Mouse (Mus musculus) heart, embryonic 16.5 days (tissue): ENCODE data around the gene Rabggta. TPM values are rescaled to one million over a fixed set of nuclear protein-coding genes. Genes with fewer than 3 reads are reported as not detected.

ENCODE experiments used
- ATAC-seq: fragments of 200-750 bp; cut with Nextera tagmentation; replicated peaks from 2 replicates; pipeline ENCODE4 v1.8.0; 2017; ENCODE audit warnings: moderate number of reproducible peaks; ENCODE audit not compliant: insufficient read depth, low FRiP score; ENCODE audit errors: extremely low read depth
- H3K27ac ChIP-seq: fragments of 300-500 bp; sonication (generic); 2 replicates; pipeline ENCODE4 v1.5.1; 2014; ENCODE audit warnings: mild to moderate bottlenecking, low read length, control low read depth, moderate library complexity
- H3K27me3 ChIP-seq: fragments of 300-500 bp; sonication (generic); 2 replicates; pipeline ENCODE4 v1.6.1; 2014; ENCODE audit warnings: low read length, mixed read lengths; ENCODE audit not compliant: control insufficient read depth, insufficient read depth
- H3K36me3 ChIP-seq: fragments of 300-500 bp; sonication (generic); 2 replicates; pipeline ENCODE4 v1.6.1; 2014; ENCODE audit not compliant: control insufficient read depth, insufficient read depth
- H3K4me1 ChIP-seq: fragments of 300-500 bp; sonication (generic); 2 replicates; pipeline ENCODE4 v1.6.1; 2014; ENCODE audit warnings: low read length, mixed read lengths; ENCODE audit not compliant: control insufficient read depth, insufficient read depth
- H3K4me2 ChIP-seq: fragments of 300-500 bp; sonication (generic); 2 replicates; pipeline ENCODE4 v1.6.1; 2014; ENCODE audit warnings: low read depth, mild to moderate bottlenecking, control low read depth, low read length
- H3K4me3 ChIP-seq: fragments of 300-500 bp; sonication (generic); 2 replicates; pipeline ENCODE4 v1.5.1; 2014; ENCODE audit warnings: mild to moderate bottlenecking, control low read depth, low read length
- H3K9ac ChIP-seq: fragments of 300-500 bp; sonication (generic); 2 replicates; pipeline ENCODE4 v1.6.1; 2014; ENCODE audit warnings: low read length, control low read depth
- H3K9me3 ChIP-seq: fragments of 300-500 bp; sonication (generic); replicated peaks from 2 replicates; pipeline ENCODE4 v1.6.1; 2016; ENCODE audit warnings: low read length; ENCODE audit not compliant: control insufficient read depth
- WGBS: fragments of 180-500 bp; shearing (Covaris S2); extraction: QIAGEN DNeasy Blood & Tissue Kit; methylation state at CpG from one replicate; pipeline ENCODE4 v1.1.7; 2014; 5-methylcytosine and 5-hydroxymethylcytosine counted together
- polyA plus RNA-seq: library from polyadenylated mRNA; unstranded; fragments of >200 nt; fragmentation: Nextera tagmentation; extraction: Ambion mirVana; gene quantifications from 2 replicates; pipeline ENCODE4 v1.2.1, GENCODE M21; 2015

Rabggta gene
- polyA plus RNA-seq, 1 experiment from 2014 or later: 22.0 TPM

GRCm38 (mm10) chr14:55713007-55713728 lies 8.9 kb downstream of the Rabggta start:
- Histone ChIP-seq H3K4me2 (peak overlapping the region; percentile 56), H3K4me3 (peak overlapping the region; percentile 28), H3K27ac (no peak overlapping the region), H3K27me3 (peaks cover 13% of the 10 kb centered on the region), H3K36me3 (no peaks in the 10 kb centered on the region), H3K9me3 (no peaks in the 10 kb centered on the region), H3K9ac (peak overlapping the region; percentile 17; the same call in 1 of the 2 replicates), H3K4me1 (0 out of 2 replicates have a peak, but pooled peaks cover 6% of the 10 kb centered on the region)
- 16% methylated on average over 25 of the region's 25 CpGs for WGBS
- ATAC-seq: peak; percentile 35

- 73% methylated on average over 7 of the region's 7 CpGs for WGBS
- Histone ChIP-seq H3K4me2 (no peak overlapping the region), H3K4me1 (0 out of 2 replicates have a peak, but pooled peaks cover 6% of the 10 kb centered on the region), H3K27ac (no peak overlapping the region), H3K4me3 (no peak overlapping the region), H3K9ac (no peak overlapping the region), H3K36me3 (no peaks in the 10 kb centered on the region), H3K27me3 (peaks cover 13% of the 10 kb centered on the region), H3K9me3 (no peaks in the 10 kb centered on the region)
- no peak for ATAC-seq
These were observed 10.3 kb downstream of the Rabggta start for GRCm38 (mm10) chr14:55711786-55712185.

- no peak for ATAC-seq
- 78% methylated on average over 4 of the region's 4 CpGs for WGBS
These were observed 12.6 kb downstream of the Rabggta start for GRCm38 (mm10) chr14:55709509-55709908.

GRCm38 (mm10) chr14:55707397-55707796 lies 14.7 kb downstream of the Rabggta start:
- Histone ChIP-seq H3K4me3 (no peak overlapping the region), H3K9me3 (no peaks in the 10 kb centered on the region), H3K4me2 (no peak overlapping the region), H3K27me3 (peaks cover 6% of the 10 kb centered on the region), H3K9ac (no peak overlapping the region), H3K36me3 (no peaks in the 10 kb centered on the region), H3K27ac (no peak overlapping the region), H3K4me1 (no peaks in the 10 kb centered on the region)
- ATAC-seq: no peak
- 65% methylated on average over 5 of the region's 5 CpGs for WGBS

More at GRCm38 (mm10) chr14:55709509-55709908, 12.6 kb downstream of the Rabggta start:
- Histone ChIP-seq H3K9ac (no peak overlapping the region), H3K4me2 (no peak overlapping the region), H3K36me3 (no peaks in the 10 kb centered on the region), H3K4me1 (0 out of 2 replicates have a peak, but pooled peaks cover 6% of the 10 kb centered on the region), H3K4me3 (no peak overlapping the region), H3K27me3 (peaks cover 13% of the 10 kb centered on the region), H3K27ac (no peak overlapping the region), H3K9me3 (no peaks in the 10 kb centered on the region)

GRCm38 (mm10) chr14:55706051-55706600 lies 15.9 kb downstream of the Rabggta start:
- Histone ChIP-seq H3K4me2 (no peak overlapping the region), H3K9ac (no peak overlapping the region), H3K4me1 (no peaks in the 10 kb centered on the region), H3K27ac (no peak overlapping the region), H3K36me3 (no peaks in the 10 kb centered on the region), H3K4me3 (no peak overlapping the region), H3K27me3 (no peaks in the 10 kb centered on the region; the same call in 1 of the 2 replicates), H3K9me3 (no peaks in the 10 kb centered on the region)
- ATAC-seq: no peak
- WGBS: 77% methylated on average over 8 of the region's 8 CpGs

- WGBS: 58% methylated on average over 6 of the region's 6 CpGs
- no peak for ATAC-seq
- H3K9me3 ChIP-seq: no peaks in the 10 kb centered on the region
- no peak overlapping the region for H3K27ac ChIP-seq
- no peak overlapping the region for H3K4me3 ChIP-seq
- no peaks in the 10 kb centered on the region for H3K36me3 ChIP-seq
- H3K27me3 ChIP-seq: no peaks in the 10 kb centered on the region; the same call in 1 of the 2 replicates
- H3K4me2 ChIP-seq: no peak overlapping the region
- no peaks in the 10 kb centered on the region for H3K4me1 ChIP-seq
- H3K9ac ChIP-seq: no peak overlapping the region
These were observed 19.3 kb downstream of the Rabggta start for GRCm38 (mm10) chr14:55702761-55703160.

- WGBS: 67% methylated on average over 9 of the region's 9 CpGs
- H3K4me3 ChIP-seq: no peak overlapping the region
- ATAC-seq: no peak
- H3K9me3 ChIP-seq: no peaks in the 10 kb centered on the region
- no peak overlapping the region for H3K27ac ChIP-seq
- no peaks in the 10 kb centered on the region for H3K36me3 ChIP-seq
- H3K4me1 ChIP-seq: no peaks in the 10 kb centered on the region
- H3K9ac ChIP-seq: no peak overlapping the region
- H3K27me3 ChIP-seq: no peaks in the 10 kb centered on the region; the same call in 1 of the 2 replicates
- H3K4me2 ChIP-seq: no peak overlapping the region
These were observed 20.9 kb downstream of the Rabggta start for GRCm38 (mm10) chr14:55701131-55701530.

- WGBS: 75% methylated on average over 4 of the region's 4 CpGs
- no peaks in the 10 kb centered on the region for H3K9me3 ChIP-seq
- no peaks in the 10 kb centered on the region; the same call in 1 of the 2 replicates for H3K27me3 ChIP-seq
- H3K4me1 ChIP-seq: no peaks in the 10 kb centered on the region
- no peak overlapping the region for H3K4me3 ChIP-seq
- no peak overlapping the region for H3K4me2 ChIP-seq
- H3K9ac ChIP-seq: no peak overlapping the region
- H3K27ac ChIP-seq: no peak overlapping the region
- no peak for ATAC-seq
- H3K36me3 ChIP-seq: no peaks in the 10 kb centered on the region
These were observed 24.8 kb downstream of the Rabggta start for GRCm38 (mm10) chr14:55697226-55697625.

- Histone ChIP-seq H3K9me3 (no peaks in the 10 kb centered on the region), H3K27ac (no peak overlapping the region), H3K4me2 (no peak overlapping the region), H3K36me3 (no peaks in the 10 kb centered on the region), H3K9ac (no peak overlapping the region), H3K27me3 (no peaks in the 10 kb centered on the region), H3K4me3 (no peak overlapping the region), H3K4me1 (no peaks in the 10 kb centered on the region)
- 75% methylated on average over 10 of the region's 10 CpGs for WGBS
- no peak for ATAC-seq
These were observed 32.6 kb downstream of the Rabggta start for GRCm38 (mm10) chr14:55689433-55689832.
